Mouse (Mus musculus) embryonic fibroblast, embryonic 13.5 days (primary cell): ENCODE results near the gene Ankrd13a. TPM values are rescaled to one million over a fixed set of nuclear protein-coding genes. Genes with fewer than 3 reads are reported as not detected.

Source experiments
- H3K27ac ChIP-seq: 2 replicates; pipeline ENCODE4 v1.5.1; 2012; ENCODE audit warnings: low read length, control low read depth, inconsistent platforms; ENCODE audit not compliant: insufficient read depth
- H3K4me1 ChIP-seq: 2 replicates; pipeline ENCODE4 v1.6.1; 2011; ENCODE audit warnings: low read length; ENCODE audit not compliant: control insufficient read depth, insufficient read depth
- H3K4me3 ChIP-seq: 2 replicates; pipeline ENCODE4 v1.5.1; 2011; ENCODE audit warnings: mild to moderate bottlenecking, control low read depth, low read length; ENCODE audit not compliant: insufficient read depth
- CTCF ChIP-seq: IDR thresholded peaks from 2 replicates; pipeline ENCODE4 v1.5.1; 2011; ENCODE audit warnings: mild to moderate bottlenecking, control low read depth, low read length, moderate library complexity, borderline replicate concordance; ENCODE audit not compliant: insufficient read depth
- POLR2A ChIP-seq: IDR thresholded peaks from 2 replicates; pipeline ENCODE4 v1.6.1; 2011; ENCODE audit warnings: low read depth, mild to moderate bottlenecking, control low read depth, low read length, moderate library complexity
- polyA plus RNA-seq: library from polyadenylated mRNA; stranded (reverse); fragments of >200 nt; gene quantifications from 2 replicates; pipeline ENCODE4 v1.2.4, GENCODE M21; 2011; ENCODE audit warnings: low read depth; ENCODE audit not compliant: missing spikeins, insufficient read length

Ankrd13a gene
- polyA plus RNA-seq, 1 experiment = 85.8 TPM

DNA sequence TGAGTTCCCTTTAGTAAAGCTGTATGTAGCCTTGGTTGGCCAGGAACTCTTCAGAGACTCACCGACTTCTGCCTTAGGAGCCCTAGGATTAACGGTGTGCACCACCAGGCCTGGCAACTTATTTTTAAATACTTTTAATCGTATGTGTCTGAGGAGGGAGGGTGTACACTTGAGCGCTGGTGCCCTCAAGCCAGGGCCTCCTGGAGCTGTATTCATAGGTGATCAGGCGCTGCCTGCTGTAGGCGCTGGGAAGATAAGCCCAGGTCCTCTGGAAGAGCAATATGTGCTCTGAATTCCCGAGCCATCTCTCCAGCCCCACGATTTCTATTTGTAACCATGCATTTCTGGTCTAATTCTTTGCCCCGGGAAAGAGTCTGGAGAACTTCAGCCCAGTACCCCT is 32.6 kb downstream of the Ankrd13a start:
- H3K27ac ChIP-seq = no peak overlapping the region
- TF ChIP-seq CTCF = no peak
- TF ChIP-seq POLR2A = no peak
- no peaks in the 10 kb centered on the region for H3K4me1 ChIP-seq
- H3K4me3 ChIP-seq = no peak overlapping the region

DNA sequence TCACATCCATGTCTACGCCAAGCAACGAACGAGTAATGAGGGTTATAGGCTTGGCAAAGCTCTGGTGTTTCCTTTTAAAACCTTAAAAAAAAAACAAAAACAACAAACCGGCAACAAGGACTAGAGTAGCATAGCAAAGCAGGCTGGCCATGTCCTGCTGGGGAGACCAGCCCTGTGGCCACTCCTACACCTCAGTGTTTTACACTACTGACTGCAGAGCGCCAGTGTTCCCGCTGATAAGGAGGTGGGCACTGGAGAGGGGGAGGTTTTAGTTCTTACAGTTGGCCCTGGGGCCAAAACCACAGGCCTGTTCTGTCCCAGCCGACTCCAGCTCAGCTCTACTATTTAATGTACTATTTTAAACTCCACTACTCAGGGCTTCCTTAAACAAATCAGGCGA is 33.0 kb downstream of the Ankrd13a start:
- no peaks in the 10 kb centered on the region for H3K4me1 ChIP-seq
- TF ChIP-seq CTCF = no peak
- no peak for TF ChIP-seq POLR2A
- H3K27ac ChIP-seq = no peak overlapping the region
- H3K4me3 ChIP-seq = no peak overlapping the region

DNA sequence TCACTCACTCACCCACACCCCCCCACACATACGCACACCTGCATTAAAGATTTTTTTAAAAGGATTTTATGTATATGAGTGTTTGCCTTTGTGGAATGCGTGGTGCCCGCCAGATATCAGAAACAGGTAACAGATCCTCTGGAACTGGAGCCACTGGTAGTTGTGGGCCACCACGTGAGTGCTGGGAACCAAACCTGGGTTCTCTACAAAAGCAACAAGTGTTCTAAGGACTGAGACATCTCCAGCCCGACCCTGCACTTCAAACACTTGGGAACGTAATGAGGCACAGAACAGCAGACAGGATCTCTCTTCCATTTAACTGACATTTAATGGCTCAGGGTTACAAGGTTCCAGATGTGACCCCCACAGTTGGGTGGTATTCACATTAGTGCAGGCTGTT is 33.4 kb downstream of the Ankrd13a start:
- Histone ChIP-seq H3K4me1 (no peaks in the 10 kb centered on the region), H3K27ac (no peak overlapping the region), H3K4me3 (no peak overlapping the region)
- TF ChIP-seq POLR2A (no peak), CTCF (no peak)

DNA sequence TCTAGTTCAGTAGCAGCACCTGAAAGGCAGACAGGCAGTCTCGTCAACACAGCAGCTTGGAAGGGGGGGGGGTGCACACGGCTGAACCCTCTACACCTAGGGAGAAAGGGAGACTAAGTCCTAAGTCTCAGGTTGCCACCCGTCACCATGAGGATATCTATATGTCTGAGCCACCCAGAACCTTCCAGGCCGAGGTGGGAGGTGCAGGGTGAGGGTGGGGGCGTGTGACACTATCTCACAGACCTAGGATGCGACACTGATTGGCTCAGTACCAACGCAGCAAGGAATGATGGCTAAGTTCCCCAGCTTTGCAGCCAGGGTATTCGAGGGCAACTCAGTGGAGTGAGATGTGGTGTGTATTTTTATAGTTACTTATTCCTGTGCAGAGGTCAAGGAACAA is 33.9 kb downstream of the Ankrd13a start:
- Histone ChIP-seq H3K27ac (no peak overlapping the region), H3K4me3 (no peak overlapping the region), H3K4me1 (no peaks in the 10 kb centered on the region)
- no peak for TF ChIP-seq CTCF

DNA sequence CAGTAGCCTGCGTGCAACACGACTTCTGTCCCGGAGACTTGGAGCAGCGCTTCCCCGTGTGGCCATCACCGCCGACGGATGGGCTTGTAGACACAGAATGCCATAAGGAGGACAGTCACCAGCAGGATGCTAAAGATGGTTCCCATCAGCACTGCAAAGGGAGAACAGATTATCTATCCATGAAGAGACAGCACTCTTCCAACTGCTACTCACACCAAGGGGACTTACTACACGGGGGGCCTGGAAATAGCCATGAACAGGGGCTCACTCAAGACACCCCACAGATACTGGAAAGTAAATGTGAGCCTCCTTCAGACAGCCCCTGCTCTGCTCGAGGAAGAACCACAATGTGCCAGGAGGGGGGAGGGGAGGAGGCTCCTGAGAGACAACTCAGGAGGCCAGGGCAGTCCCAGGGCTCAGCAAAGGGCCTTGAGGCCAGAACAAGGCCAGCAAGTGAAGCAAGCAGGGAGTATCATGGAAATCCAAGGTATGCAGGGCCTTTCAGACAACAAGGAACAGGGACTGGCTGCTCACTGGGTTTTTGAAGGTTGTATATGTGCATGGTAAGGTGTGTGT is 34.8 kb downstream of the Ankrd13a start:
- Histone ChIP-seq H3K4me3 (no peak overlapping the region), H3K4me1 (no peaks in the 10 kb centered on the region), H3K27ac (no peak overlapping the region)
- TF ChIP-seq CTCF (no peak), POLR2A (no peak)

DNA sequence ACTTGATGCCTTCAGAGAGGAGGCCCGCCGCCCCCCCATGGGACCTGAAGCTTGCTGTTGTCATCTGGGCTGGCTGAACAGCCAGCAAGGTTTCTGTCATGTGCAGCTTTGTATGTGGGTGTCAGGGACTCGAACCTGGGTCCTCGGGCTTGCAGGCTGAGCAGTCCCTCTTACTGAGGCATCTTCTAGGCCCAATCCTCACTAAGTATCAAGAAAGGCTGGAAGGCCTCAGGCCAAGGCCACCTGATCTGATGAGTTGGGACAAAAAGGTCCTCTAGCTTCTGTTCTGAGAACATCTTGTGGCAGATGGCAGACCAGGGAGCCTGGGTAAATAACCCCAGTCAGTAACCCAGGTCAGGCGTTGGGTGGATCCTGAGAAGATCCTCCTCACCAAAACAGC is 35.3 kb downstream of the Ankrd13a start:
- Histone ChIP-seq H3K4me3 (no peak overlapping the region), H3K27ac (no peak overlapping the region), H3K4me1 (no peaks in the 10 kb centered on the region)
- TF ChIP-seq POLR2A (no peak), CTCF (no peak)

DNA sequence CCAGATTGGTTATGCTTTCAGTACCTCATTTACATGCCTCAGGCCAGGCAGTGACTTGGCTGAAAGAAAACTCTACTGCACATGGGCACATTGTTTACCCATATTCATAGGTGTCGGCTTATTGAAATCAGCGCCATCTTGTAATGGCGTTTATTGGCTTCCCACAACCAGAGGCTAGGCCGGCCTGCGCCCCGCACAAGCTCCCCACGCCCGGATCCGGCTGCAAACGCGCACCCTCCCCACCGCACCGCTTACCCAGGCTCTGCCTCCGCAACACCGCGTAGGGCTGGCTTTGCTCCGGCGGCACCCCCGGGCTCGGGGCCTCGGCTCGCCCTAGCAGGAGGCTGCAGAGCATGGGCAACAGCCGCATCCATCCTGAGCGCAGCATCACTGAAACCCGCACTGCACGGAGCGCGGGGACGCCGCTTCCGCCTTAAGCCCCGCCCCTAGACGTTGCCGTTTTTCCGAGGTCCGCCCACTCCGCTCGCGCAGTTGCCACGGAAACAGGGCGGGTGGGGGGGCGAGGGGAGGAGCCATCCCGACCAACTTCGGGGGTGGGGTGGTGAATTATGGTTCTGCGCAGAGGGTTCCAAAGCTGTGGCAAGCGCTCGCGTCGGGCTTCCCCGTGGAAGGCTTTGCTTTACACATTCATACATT is 39.2 kb downstream of the Ankrd13a start:
- no peaks in the 10 kb centered on the region for H3K4me1 ChIP-seq
- TF ChIP-seq POLR2A = peak; percentile 94
- TF ChIP-seq CTCF = no peak
- peak overlapping the region; percentile 3; the same call in 1 of the 2 replicates for H3K27ac ChIP-seq
- H3K4me3 ChIP-seq = peak overlapping the region; percentile 70

DNA sequence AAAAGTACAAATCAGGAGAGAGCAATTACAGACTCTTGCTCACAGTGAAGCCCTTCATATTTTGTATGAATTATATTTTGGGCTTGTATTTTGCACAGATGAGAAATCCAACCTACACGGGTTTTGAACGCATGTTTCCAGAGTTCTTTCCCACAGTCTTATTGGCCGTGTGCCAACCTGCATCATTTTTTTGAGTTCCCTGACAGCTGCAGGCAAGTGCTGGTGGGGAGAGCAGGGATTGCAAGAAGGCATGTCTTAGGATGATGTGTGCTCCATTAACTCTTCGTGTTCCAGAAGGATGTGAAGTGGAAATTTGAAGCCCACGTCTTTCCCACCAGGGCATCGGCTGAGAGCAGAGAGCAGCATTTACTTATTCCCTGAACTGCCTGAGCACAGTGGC is 42.1 kb downstream of the Ankrd13a start:
- TF ChIP-seq POLR2A (no peak), CTCF (no peak)
- Histone ChIP-seq H3K27ac (no peak overlapping the region), H3K4me3 (no peak overlapping the region), H3K4me1 (no peaks in the 10 kb centered on the region)

DNA sequence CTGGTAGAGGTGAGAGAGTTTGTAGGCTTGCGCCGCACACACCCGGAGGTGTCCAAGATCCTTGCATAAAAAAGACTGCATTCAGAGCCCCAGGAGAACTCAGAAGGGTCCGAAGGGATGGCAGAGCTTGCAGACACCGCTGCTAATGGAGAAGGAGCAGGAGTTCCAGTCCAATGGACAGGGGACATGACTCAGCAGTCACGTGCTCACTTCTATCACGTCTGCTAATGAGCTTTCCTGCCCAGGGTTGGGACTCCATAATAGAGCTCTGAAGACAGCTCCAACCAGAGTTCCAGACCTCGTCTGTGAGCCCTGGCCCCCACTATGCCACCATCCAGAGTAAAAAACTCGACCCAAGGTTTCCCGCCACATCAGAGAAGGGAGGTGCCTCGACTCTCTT is 43.6 kb downstream of the Ankrd13a start:
- Histone ChIP-seq H3K4me1 (no peaks in the 10 kb centered on the region), H3K4me3 (no peak overlapping the region), H3K27ac (no peak overlapping the region)
- TF ChIP-seq CTCF (no peak), POLR2A (no peak)

DNA sequence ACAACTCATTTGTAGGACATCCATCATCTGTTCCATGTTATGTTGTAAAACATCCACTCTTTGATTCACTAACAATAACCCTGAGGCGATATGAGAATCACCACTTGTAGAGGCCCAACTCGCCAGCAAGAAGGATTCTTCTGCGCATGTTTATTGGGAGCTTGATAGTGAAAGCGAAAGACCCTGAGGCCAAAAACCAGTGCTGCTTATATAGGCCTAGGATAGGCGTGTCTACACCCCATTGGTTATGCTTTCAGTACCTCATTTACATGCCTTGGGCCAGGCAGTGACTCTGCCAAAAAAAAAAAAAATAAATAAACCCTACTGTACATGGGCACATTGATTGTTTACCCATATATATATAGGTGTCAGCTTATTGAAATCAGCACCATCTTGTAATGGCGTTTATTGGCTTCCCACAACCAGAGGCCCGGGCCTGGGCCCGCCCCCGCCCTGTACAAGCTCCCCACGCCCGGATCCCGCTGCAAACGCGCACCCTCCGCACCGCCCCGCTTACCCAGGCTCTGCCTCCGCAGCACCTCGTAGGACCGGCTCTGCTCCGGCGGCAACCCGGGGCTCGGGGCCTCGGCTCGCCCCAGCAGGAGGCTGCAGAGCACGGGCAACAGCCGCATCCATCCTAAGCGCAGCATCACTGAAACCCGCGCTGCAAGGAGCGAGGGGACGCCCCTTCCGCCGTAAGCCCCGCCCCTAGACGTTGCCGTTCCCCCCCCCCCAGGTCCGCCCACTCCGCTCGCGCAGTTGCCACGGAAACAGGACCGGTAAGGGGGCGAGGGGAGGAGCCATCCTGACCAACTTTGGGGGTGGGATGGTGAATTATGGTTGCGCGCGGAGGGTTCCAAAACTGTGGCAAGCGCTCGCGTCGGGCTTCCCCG is 48.6 kb downstream of the Ankrd13a start, which contains the start of gene 1500011B03Rik:
1500011B03Rik (minus strand) TSS at position 673 of the 893 bp plus-strand sequence.
- TF ChIP-seq CTCF (no peak), POLR2A (peak; percentile 89)
- Histone ChIP-seq H3K27ac (no peak within 1 kb of the TSS), H3K4me1 (no peaks in the 10 kb centered on the region), H3K4me3 (peak within 1 kb of the TSS; percentile 64)
